Mouse (Mus musculus) thymus, postnatal 10 days (tissue): Measurements from ENCODE around the gene Krt10.

ENCODE experiments used
- DNase-seq, 2 experiments: peaks; one replicate each; pipeline ENCODE4 v3.0.0; 2021; ENCODE audit warnings: low spot score in 2 of 2

Gene Krt10

GRCm38 (mm10) chr11:99369853-99370451 lies 19.2 kb downstream of the Krt10 start:
- DNase-seq, result peak; percentile 19 to 29

GRCm38 (mm10) chr11:99369229-99369628 lies 19.9 kb downstream of the Krt10 start:
- DNase-seq, result no peak

GRCm38 (mm10) chr11:99366791-99367190 lies 22.4 kb downstream of the Krt10 start:
- peak in 1 of 2 experiments; percentile 14 for DNase-seq

- no peak for DNase-seq
Measured at GRCm38 (mm10) chr11:99364412-99364811, 24.8 kb downstream of the Krt10 start.

- no peak for DNase-seq
Measured at GRCm38 (mm10) chr11:99361423-99361822, 27.7 kb downstream of the Krt10 start.

- no peak for DNase-seq
Measured at GRCm38 (mm10) chr11:99351004-99351403, 38.2 kb downstream of the Krt10 start, which contains the start of gene Krt27. TSS of gene Krt27 (minus strand) at chr11:99351104.

GRCm38 (mm10) chr11:99339299-99339847 lies 49.8 kb downstream of the Krt10 start:
- no peak for DNase-seq

GRCm38 (mm10) chr11:99337866-99338265 lies 51.3 kb downstream of the Krt10 start, which contains the start of gene Krt26:
TSS of gene Krt26 (minus strand) at chr11:99337966.
- no peak for DNase-seq
